Mouse (Mus musculus) common myeloid progenitor, adult 5-6 weeks (primary cell): ENCODE data around the gene Ppp5c. TPM values are rescaled to one million over a fixed set of nuclear protein-coding genes. Genes with fewer than 3 reads are reported as not detected.

Experiments used
- ATAC-seq: replicated peaks from 2 replicates; pipeline ENCODE4 v1.8.0; 2016; ENCODE audit warnings: low read depth, mild to moderate bottlenecking, moderate TSS enrichment, inconsistent platforms; ENCODE audit not compliant: poor library complexity, severe bottlenecking
- total RNA-seq: library from RNA; stranded (forward); fragments of 200-1000, 187-1606 nt; gene quantifications from 2 replicates; pipeline ENCODE4 v1.2.3, GENCODE M21; 2017

Ppp5c gene
- total RNA-seq, 1 experiment from 2014 or later, result 99.0 TPM

- ATAC-seq, result no peak
Observed at GRCm38 (mm10) chr7:17019426-17020166, 8.1 kb downstream of the Ppp5c start.

GRCm38 (mm10) chr7:17017921-17018320 is 9.8 kb downstream of the Ppp5c start:
- ATAC-seq, result no peak

- ATAC-seq, result peak; percentile 88
Observed at GRCm38 (mm10) chr7:17017036-17017435, 10.7 kb downstream of the Ppp5c start.

GRCm38 (mm10) chr7:17015381-17015780 is 12.3 kb downstream of the Ppp5c start:
- ATAC-seq, result no peak

- no peak for ATAC-seq
Observed at GRCm38 (mm10) chr7:17011909-17012590, 15.7 kb downstream of the Ppp5c start.

- no peak for ATAC-seq
Observed at GRCm38 (mm10) chr7:17010010-17010347, 17.7 kb downstream of the Ppp5c start.

- ATAC-seq, result peak; percentile 49
Observed at GRCm38 (mm10) chr7:17009326-17010009, 18.3 kb downstream of the Ppp5c start.

GRCm38 (mm10) chr7:17007300-17007699 is 20.4 kb downstream of the Ppp5c start:
- peak; percentile 76 for ATAC-seq

GRCm38 (mm10) chr7:17004716-17005115 is 23.0 kb downstream of the Ppp5c start:
- ATAC-seq, result no peak

GRCm38 (mm10) chr7:17003230-17003960 is 24.3 kb downstream of the Ppp5c start:
- ATAC-seq, result peak; percentile 16; the same call in 1 of the 2 replicates

GRCm38 (mm10) chr7:17002375-17003195 is 25.1 kb downstream of the Ppp5c start:
- ATAC-seq, result peak; percentile 76

- peak; percentile 62 for ATAC-seq
Observed at GRCm38 (mm10) chr7:16999650-17000049, 28.1 kb downstream of the Ppp5c start.

- ATAC-seq, result 0 out of 2 replicates have a peak, but pooled peaks have one; percentile 2
Observed at GRCm38 (mm10) chr7:16999233-16999632, 28.5 kb downstream of the Ppp5c start.

- no peak for ATAC-seq
Observed at GRCm38 (mm10) chr7:16995345-16995744, 32.4 kb downstream of the Ppp5c start.

- ATAC-seq, result peak; percentile 10; the same call in 1 of the 2 replicates
Observed at GRCm38 (mm10) chr7:16994400-16994799, 33.3 kb downstream of the Ppp5c start.

GRCm38 (mm10) chr7:16993651-16994399 is 33.9 kb downstream of the Ppp5c start:
- peak; percentile 89 for ATAC-seq

GRCm38 (mm10) chr7:16992451-16992807 is 35.3 kb downstream of the Ppp5c start, which contains the start of gene Ccdc8:
TSS of gene Ccdc8 (plus strand) at chr7:16992708.
- ATAC-seq, result no peak

- ATAC-seq, result peak; percentile 6; the same call in 1 of the 2 replicates
Observed at GRCm38 (mm10) chr7:16991681-16992450, 35.9 kb downstream of the Ppp5c start.
